Mouse (Mus musculus): ENCODE data around the gene Snx30.

DNA sequence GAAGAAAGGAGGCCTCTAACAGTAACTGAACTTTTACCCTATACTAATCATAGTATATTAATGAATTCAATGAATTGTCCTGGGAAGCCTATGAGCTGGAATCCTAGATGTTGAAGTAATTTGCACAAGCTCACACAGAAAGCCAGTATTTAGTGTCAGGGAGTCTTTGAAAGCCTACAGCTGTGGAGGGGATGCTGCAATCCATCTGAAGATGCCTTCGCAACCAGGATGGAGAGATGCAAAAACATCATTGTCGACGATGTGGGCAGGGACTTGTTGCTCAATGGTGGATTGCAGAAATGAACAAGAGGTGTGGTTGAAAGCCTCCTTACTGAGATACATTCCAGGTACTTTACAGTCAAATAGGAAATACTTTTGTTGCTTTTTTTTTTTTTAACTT is 112.3 kb downstream of the Snx30 start:
- TF ChIP-seq CTCF (IDR thresholded peaks at IDR 0.05; ENCODE audit: borderline replicate concordance, extremely low read depth, insufficient read depth, insufficient read length) (no peak), POLR2A (IDR thresholded peaks at IDR 0.05; ENCODE audit: borderline replicate concordance, extremely low read depth, insufficient read depth, insufficient read length, poor library complexity, severe bottlenecking) (no peak)
